Mouse (Mus musculus) B cell, adult 67 days (primary cell): ENCODE data around the gene Ephb3. TPM values are rescaled to one million over a fixed set of nuclear protein-coding genes. Genes with fewer than 3 reads are reported as not detected.

ENCODE experiments used
- total RNA-seq, 2 experiments: library from RNA; stranded (reverse); gene quantifications; 4 replicates each; pipeline ENCODE4 v1.2.4; 2023

Gene Ephb3
- total RNA-seq: not detected

GRCm38 (mm10) chr16:21204367-21205092 is at the start of gene Ephb3:
Gene Ephb3, plus strand, starts transcription at chr16:21204755.

Other genes starting within 250 kb of the Ephb3 start
- not detected for gene Teddm3, start 50.8 kb upstream of the Ephb3 start, total RNA-seq
- gene Vps8, start 218.4 kb downstream of the Ephb3 start, total RNA-seq: 10 to 100 TPM; 34.1 to 43.1 TPM